10 mouse cellular contexts compared by ENCODE assay signal in the genomic region with DNA sequence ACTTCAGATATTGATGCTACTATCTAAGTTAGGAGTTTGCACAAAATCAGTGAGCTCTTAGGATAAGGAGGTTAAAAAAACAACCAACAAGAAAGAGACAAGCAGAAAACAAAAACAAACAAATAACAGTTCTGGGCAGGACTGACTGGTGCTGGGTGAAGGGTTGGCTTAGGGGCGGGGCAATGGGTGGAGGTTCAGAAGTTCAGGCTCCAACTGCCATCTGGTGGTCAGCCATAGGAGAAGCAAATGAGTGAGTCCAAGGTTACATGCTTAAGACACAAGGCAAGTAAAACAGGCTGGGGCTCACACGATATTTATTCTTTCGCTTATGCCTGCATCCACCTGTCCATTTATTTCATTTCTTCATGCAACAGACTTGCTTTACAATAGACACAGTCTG. TPM values are rescaled to one million over a fixed set of nuclear protein-coding genes. Genes with fewer than 3 reads are reported as not detected.
DNase-seq lines count a peak whose midpoint lies in the region; ATAC-seq and TF ChIP-seq lines count a peak whose summit lies in the region.
"Had no signal": no experiment of that assay in that cellular context is flagged by ENCODE, and none has a peak within 500 bp of the region (broad histone marks: within the 10 kb centered on the region; RNA-seq: fewer than 3 reads in every experiment).

No protein-coding gene starts in this region.

- no peaks in the 10 kb centered on the region for H3K36me3 ChIP-seq in kidney, embryonic 15.5 days
- H3K36me3 ChIP-seq in limb, embryonic 14.5 days (ENCODE audit: control insufficient read depth, insufficient read depth, low read length) = no peaks in the 10 kb centered on the region

- H3K9ac ChIP-seq in kidney, embryonic 15.5 days = no peak overlapping the region
- no peak overlapping the region for H3K9ac ChIP-seq in limb, embryonic 14.5 days (ENCODE audit: low read depth, low read length, severe bottlenecking)

- peak; percentile 83 for DNase-seq in 3T3-L1 (ENCODE audit: low read depth, low spot score)
- DNase-seq in adrenal gland, adult (ENCODE audit: inconsistent age in 2 of 2, low spot score in 1 of 2) = peak; percentile 71 to 82
- peak; percentile 38 for DNase-seq in embryo, embryonic 9.5 days (ENCODE audit: extremely low spot score)
- peak; percentile 49 for DNase-seq in heart, adult 8-10 months (ENCODE audit: low spot score)
- DNase-seq in limb, embryonic 14.5 days (ENCODE audit: low spot score) = peak; percentile 62
- DNase-seq in monocyte, adult 2 months (ENCODE audit: low read depth in 1 of 2, low spot score in 2 of 2) = peak; percentile 9 to 10
- DNase-seq in spleen, postnatal 14 days (ENCODE audit: low spot score in 2 of 2) = peak; percentile 17 to 26

- no peak overlapping the region for H3K27ac ChIP-seq in kidney, embryonic 15.5 days
- H3K27ac ChIP-seq in limb, embryonic 14.5 days (replicated peaks; ENCODE audit: low read depth, low read length) = no peak overlapping the region

- H3K9me3 ChIP-seq in kidney, embryonic 15.5 days (replicated peaks) = no peaks in the 10 kb centered on the region
- no peaks in the 10 kb centered on the region for H3K9me3 ChIP-seq in limb, embryonic 14.5 days (ENCODE audit: control insufficient read depth, low read length)

- WGBS in kidney, embryonic 15.5 days = 27% methylated on average over 3 of the region's 3 CpGs
- WGBS in limb, embryonic 14.5 days = 28% methylated on average over 3 of the region's 3 CpGs

- H3K4me1 ChIP-seq in kidney, embryonic 15.5 days = no peaks in the 10 kb centered on the region
- H3K4me1 ChIP-seq in limb, embryonic 14.5 days (ENCODE audit: control insufficient read depth, insufficient read depth, low read length) = no peaks in the 10 kb centered on the region

- ATAC-seq in kidney, embryonic 15.5 days (replicated peaks; ENCODE audit: low FRiP score) = peak; percentile 73; the same call in 1 of the 2 replicates
- peak; percentile 82; the same call in 1 of the 2 replicates for ATAC-seq in limb, embryonic 14.5 days (ENCODE audit: low FRiP score, low read depth)

- H3K27me3 ChIP-seq in kidney, embryonic 15.5 days = peaks cover 40% of the 10 kb centered on the region
- H3K27me3 ChIP-seq in limb, embryonic 14.5 days (ENCODE audit: control insufficient read depth, insufficient read depth, low read length) = no peaks in the 10 kb centered on the region

- no peak overlapping the region for H3K4me3 ChIP-seq in kidney, embryonic 15.5 days (replicated peaks)
- no peak overlapping the region for H3K4me3 ChIP-seq in limb, embryonic 14.5 days (replicated peaks; ENCODE audit: low read length)

- TF ChIP-seq POLR2A in limb, embryonic 14.5 days (IDR thresholded peaks at IDR 0.05; ENCODE audit: borderline replicate concordance, extremely low read depth, insufficient read depth, insufficient read length) = no peak

- H3K4me2 ChIP-seq in kidney, embryonic 15.5 days = no peak overlapping the region
- no peak overlapping the region for H3K4me2 ChIP-seq in limb, embryonic 14.5 days (replicated peaks; ENCODE audit: low read depth, low read length, severe bottlenecking)

RNA-seq across cellular contexts. Expression of gene Igbp1, which starts 13.8 kb away (rescaled TPM):
- 10 to 100 TPM; 38.5 to 44.6 (median 42.8) TPM for total RNA-seq in heart, adult 8-10 months (2022)
- 39.9 and 40.6 TPM in 2 replicates for polyA plus RNA-seq in kidney, embryonic 15.5 days (2015; fragmentation: Nextera tagmentation; extraction: Ambion mirVana)
- polyA plus RNA-seq in limb, embryonic 14.5 days (2012; rRNA removed) = 50.5 and 65.3 TPM in 2 replicates
- polyA plus RNA-seq in limb, embryonic 14.5 days (2014; fragmentation: Nextera tagmentation; extraction: Ambion mirVana) = 43.3 and 45.3 TPM in 2 replicates

RNA-seq across cellular contexts. Expression of gene Awat2, which starts 37.8 kb away (rescaled TPM):
- under 1 TPM in 1 of 4 experiments, not detected in 3; 0.33 TPM for total RNA-seq in heart, adult 8-10 months (2022)
- 0.47 and 0.69 TPM in 2 replicates for polyA plus RNA-seq in kidney, embryonic 15.5 days (2015; fragmentation: Nextera tagmentation; extraction: Ambion mirVana)
- polyA plus RNA-seq in limb, embryonic 14.5 days (2012; rRNA removed) = 1.1 TPM in 2 replicates
- polyA plus RNA-seq in limb, embryonic 14.5 days (2014; fragmentation: Nextera tagmentation; extraction: Ambion mirVana) = 0.81 and 0.88 TPM in 2 replicates

RNA-seq across cellular contexts. Expression of gene Dgat2l6, which starts 44.3 kb away (rescaled TPM):
- not detected for total RNA-seq in heart, adult 8-10 months (2022)
- not detected in 2 replicates for polyA plus RNA-seq in kidney, embryonic 15.5 days (2015; fragmentation: Nextera tagmentation; extraction: Ambion mirVana)
- polyA plus RNA-seq in limb, embryonic 14.5 days (2012; rRNA removed) = not detected in 2 replicates
- not detected in 2 replicates for polyA plus RNA-seq in limb, embryonic 14.5 days (2014; fragmentation: Nextera tagmentation; extraction: Ambion mirVana)
- total RNA-seq: adrenal gland, postnatal 4 days had no signal
- polyA plus RNA-seq: stomach, embryonic 14.5 days had no signal

RNA-seq across cellular contexts. Expression of gene Otud6a, which starts 51.5 kb away (rescaled TPM):
- total RNA-seq in heart, adult 8-10 months (2022) = not detected
- polyA plus RNA-seq in kidney, embryonic 15.5 days (2015; fragmentation: Nextera tagmentation; extraction: Ambion mirVana) = 0.19 TPM in 1 of 2 replicates, not detected in the other
- not detected in 2 replicates for polyA plus RNA-seq in limb, embryonic 14.5 days (2012; rRNA removed)
- polyA plus RNA-seq in limb, embryonic 14.5 days (2014; fragmentation: Nextera tagmentation; extraction: Ambion mirVana) = not detected in 2 replicates
- total RNA-seq: adrenal gland, postnatal 4 days had no signal
- polyA plus RNA-seq: stomach, embryonic 14.5 days had no signal

Comparison
In these comparisons a context has a peak if more than half of its experiments do, and no peak if none do; other contexts are left out.
1. DNase-seq: peak in every context shown above with its lines; median percentile 83 in 3T3-L1; 76 in adrenal gland, adult; 62 in limb, embryonic 14.5 days; 49 in heart, adult 8-10 months; 38 in embryo, embryonic 9.5 days; 22 in spleen, postnatal 14 days; 10 in monocyte, adult 2 months.